Mouse (Mus musculus): ENCODE measurements around the gene Cyb5r1. TPM values are rescaled to one million over a fixed set of nuclear protein-coding genes. Genes with fewer than 3 reads are reported as not detected.
"Not testable (repeated sequence)": the region's sequence is repeated elsewhere in the genome, so short reads cannot be mapped to it uniquely, and the experiment has no call there.

The Cyb5r1 gene
- polyA plus RNA-seq, 1 experiment: 11.7 TPM

DNA sequence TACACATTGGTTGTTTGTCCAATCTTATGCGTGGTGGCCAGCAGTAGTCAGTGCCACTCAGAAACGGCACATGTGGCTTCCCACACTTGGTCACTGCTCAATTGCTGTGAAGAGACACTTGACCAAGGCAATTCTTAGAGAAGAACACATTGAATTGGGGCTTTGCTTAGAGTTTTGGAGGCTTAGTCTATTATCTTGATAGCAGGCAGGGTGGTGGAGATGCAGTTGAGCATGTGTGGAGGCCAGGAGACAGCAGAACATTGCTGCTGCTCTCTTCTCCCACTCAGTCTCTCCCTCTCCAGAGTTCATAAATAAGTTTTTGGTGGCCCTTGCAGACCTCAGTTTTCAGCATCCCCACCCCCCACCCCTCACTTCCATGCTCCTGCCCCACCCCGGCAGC, 37.0 kb downstream of the Cyb5r1 start:
- TF ChIP-seq POLR2A (IDR thresholded peaks at IDR 0.05; ENCODE audit: borderline replicate concordance, extremely low read depth, insufficient read depth, insufficient read length, poor library complexity, severe bottlenecking): no peak
- TF ChIP-seq CTCF (IDR thresholded peaks at IDR 0.05; ENCODE audit: borderline replicate concordance, extremely low read depth, insufficient read depth, insufficient read length): no peak
- DNase-seq (ENCODE audit: low read depth): no peak

GRCm38 (mm10) chr1:134443288-134443687, 37.9 kb downstream of the Cyb5r1 start:
- DNase-seq (ENCODE audit: low read depth): not testable (repeated sequence)

DNA sequence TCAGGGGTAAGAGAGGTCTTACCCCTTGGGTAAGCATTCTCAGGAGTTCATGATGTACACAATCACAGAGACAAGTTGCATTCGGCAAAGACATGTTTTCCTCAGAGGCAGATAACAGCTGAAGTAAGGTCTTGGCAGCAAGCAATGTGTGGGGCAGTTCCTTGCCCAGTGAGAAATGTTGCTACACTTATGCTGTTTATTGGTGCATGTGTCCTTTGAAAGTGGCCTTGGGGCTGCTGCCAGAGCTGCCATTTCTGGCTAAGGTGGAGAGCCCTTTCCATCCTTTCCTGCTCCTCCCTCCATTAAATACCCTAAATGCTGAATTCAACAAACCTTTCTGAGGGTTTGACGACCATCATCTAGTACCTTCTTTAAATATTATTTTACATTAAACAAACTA, 40.1 kb downstream of the Cyb5r1 start:
- no peak for DNase-seq (ENCODE audit: low read depth)
- TF ChIP-seq CTCF (IDR thresholded peaks at IDR 0.05; ENCODE audit: borderline replicate concordance, extremely low read depth, insufficient read depth, insufficient read length): no peak
- no peak for TF ChIP-seq POLR2A (IDR thresholded peaks at IDR 0.05; ENCODE audit: borderline replicate concordance, extremely low read depth, insufficient read depth, insufficient read length, poor library complexity, severe bottlenecking)

GRCm38 (mm10) chr1:134448537-134448936, 43.2 kb downstream of the Cyb5r1 start:
- not testable (repeated sequence) for DNase-seq (ENCODE audit: low read depth)

- TF ChIP-seq POLR2A (IDR thresholded peaks at IDR 0.05; ENCODE audit: borderline replicate concordance, extremely low read depth, insufficient read depth, insufficient read length, poor library complexity, severe bottlenecking): no peak
- TF ChIP-seq CTCF (IDR thresholded peaks at IDR 0.05; ENCODE audit: borderline replicate concordance, extremely low read depth, insufficient read depth, insufficient read length): no peak
These were observed 44.8 kb downstream of the Cyb5r1 start for GRCm38 (mm10) chr1:134450201-134450600.

DNA sequence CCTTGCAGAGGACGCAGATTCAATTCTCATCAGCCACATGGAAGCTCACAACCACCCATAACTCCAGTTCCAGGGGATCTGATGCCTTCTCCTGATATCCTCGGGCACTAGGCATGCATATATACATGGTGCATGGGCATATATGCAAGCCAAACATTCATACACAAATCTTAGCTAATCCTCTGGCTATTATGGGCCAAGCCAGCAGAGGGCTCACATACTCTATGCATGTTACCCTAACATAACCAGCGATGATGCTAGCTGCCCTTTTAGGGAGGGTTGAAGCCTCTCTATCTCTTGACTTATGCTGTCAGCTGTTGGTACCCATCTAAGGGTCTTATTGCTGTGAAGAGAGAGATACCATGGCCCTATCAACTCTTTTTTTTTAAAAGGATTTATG, 45.6 kb downstream of the Cyb5r1 start:
- peak; percentile 44 for DNase-seq (ENCODE audit: low read depth)
- TF ChIP-seq CTCF (IDR thresholded peaks at IDR 0.05; ENCODE audit: borderline replicate concordance, extremely low read depth, insufficient read depth, insufficient read length) (peak; percentile 61; the same call in 1 of the 2 replicates), POLR2A (IDR thresholded peaks at IDR 0.05; ENCODE audit: borderline replicate concordance, extremely low read depth, insufficient read depth, insufficient read length, poor library complexity, severe bottlenecking) (no peak)

More at GRCm38 (mm10) chr1:134450201-134450600, 44.8 kb downstream of the Cyb5r1 start:
- DNase-seq (ENCODE audit: low read depth): no peak

GRCm38 (mm10) chr1:134454904-134455824, 49.8 kb downstream of the Cyb5r1 start, which contains the start of gene Klhl12:
Gene Klhl12, plus strand, starts transcription at chr1:134455531.
- peak; percentile 97 for DNase-seq (ENCODE audit: low read depth)
- peak; percentile 79 for TF ChIP-seq POLR2A (IDR thresholded peaks at IDR 0.05; ENCODE audit: borderline replicate concordance, extremely low read depth, insufficient read depth, insufficient read length, poor library complexity, severe bottlenecking)
- TF ChIP-seq CTCF (IDR thresholded peaks at IDR 0.05; ENCODE audit: borderline replicate concordance, extremely low read depth, insufficient read depth, insufficient read length): peak; percentile 29; the same call in 1 of the 2 replicates

DNA sequence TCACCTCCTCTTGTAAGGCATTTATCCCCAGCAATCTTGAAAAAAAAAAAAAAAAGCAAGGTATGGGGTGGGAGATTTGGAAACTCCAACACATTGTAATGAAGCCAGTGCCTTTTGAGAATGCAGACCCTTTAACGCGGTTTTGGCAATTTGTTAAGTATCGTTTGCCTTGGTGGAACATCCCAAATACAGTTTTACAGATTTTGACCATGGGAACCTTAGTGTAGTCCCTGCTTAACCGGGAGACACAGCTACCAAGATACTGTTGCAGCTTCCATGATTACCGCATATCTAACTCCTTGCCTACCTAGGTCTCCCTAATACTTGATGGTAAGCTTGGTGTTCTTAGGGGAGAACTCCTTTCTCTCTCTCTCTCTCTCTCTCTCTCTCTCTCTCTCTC, 50.7 kb downstream of the Cyb5r1 start:
- DNase-seq (ENCODE audit: low read depth): no peak

DNA sequence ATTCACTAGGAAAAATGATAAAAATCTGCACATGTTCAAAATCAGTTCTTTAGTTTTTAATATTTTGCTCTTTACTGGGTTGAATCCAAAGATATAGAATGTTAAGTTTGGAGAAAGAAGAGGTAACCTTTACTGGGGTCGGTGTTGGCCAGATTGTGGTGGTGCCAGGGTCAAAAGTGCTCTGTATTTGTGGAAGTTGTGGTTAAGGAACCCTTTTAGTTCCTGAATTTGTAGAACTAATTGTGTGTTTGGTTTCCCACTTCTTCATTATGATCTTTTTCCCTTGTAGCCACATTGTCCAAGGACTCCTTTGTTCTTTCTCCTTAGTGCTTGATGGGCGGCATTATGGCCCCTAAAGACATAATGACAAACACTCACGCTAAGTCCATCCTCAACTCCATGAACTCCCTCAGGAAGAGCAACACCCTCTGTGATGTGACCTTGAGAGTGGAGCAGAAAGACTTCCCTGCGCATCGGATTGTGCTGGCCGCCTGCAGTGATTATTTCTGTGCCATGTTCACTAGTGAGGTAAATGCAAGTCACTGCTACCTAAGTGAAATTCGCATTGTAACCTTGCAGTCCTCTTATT, 52.9 kb downstream of the Cyb5r1 start:
- TF ChIP-seq POLR2A (IDR thresholded peaks at IDR 0.05; ENCODE audit: borderline replicate concordance, extremely low read depth, insufficient read depth, insufficient read length, poor library complexity, severe bottlenecking) (no peak), CTCF (IDR thresholded peaks at IDR 0.05; ENCODE audit: borderline replicate concordance, extremely low read depth, insufficient read depth, insufficient read length) (no peak)
- DNase-seq (ENCODE audit: low read depth): no peak

More for the DNA sequence above, 50.7 kb downstream of the Cyb5r1 start:
- no peak for TF ChIP-seq CTCF (IDR thresholded peaks at IDR 0.05; ENCODE audit: borderline replicate concordance, extremely low read depth, insufficient read depth, insufficient read length)
- no peak for TF ChIP-seq POLR2A (IDR thresholded peaks at IDR 0.05; ENCODE audit: borderline replicate concordance, extremely low read depth, insufficient read depth, insufficient read length, poor library complexity, severe bottlenecking)

DNA sequence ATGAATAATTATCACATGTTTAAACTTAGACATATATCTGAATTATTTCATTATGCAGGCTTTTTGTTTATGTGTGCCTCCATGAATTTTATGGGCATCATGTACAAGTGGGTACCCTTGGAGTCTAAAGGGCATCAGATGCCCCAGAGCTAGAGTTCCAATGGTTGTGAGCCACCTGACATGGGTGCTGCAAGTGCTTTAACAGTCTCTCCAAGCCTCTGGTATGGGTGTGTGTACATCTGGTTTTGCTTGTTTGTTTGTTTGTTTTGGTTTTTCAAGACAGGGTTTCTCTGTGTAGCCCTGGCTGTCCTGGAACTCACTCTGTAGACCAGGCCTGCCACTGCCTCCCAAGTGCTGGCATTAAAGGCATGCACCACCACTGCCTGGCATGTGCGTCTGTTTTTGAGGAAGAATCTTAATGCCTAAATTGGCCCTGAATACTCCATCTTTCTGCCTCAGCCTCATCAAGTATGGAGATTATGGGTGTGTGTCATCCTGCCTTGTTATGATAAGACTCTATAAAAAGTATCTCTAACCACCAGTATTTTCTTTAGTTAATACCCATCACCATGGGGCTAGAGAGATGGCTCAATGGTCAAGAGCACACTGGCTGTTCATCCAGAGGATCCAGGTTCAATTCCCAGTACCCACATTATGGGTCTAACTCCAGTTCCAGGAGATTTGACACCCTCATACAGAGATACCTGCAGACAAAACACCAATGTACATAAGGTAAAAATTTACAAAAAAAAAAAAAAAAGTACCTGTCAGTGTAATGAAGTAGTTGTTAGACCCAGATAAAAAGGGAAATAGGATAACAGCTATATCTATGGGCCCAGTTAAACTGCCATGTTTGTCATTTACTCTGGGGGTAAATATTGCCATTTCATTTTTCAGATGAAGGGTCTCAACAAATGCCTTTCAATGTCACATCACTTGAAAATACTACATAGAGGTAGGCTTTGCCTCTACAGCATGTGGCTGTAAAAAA, 55.2 kb downstream of the Cyb5r1 start:
- no peak for DNase-seq (ENCODE audit: low read depth)
- TF ChIP-seq CTCF (IDR thresholded peaks at IDR 0.05; ENCODE audit: borderline replicate concordance, extremely low read depth, insufficient read depth, insufficient read length): no peak
- no peak for TF ChIP-seq POLR2A (IDR thresholded peaks at IDR 0.05; ENCODE audit: borderline replicate concordance, extremely low read depth, insufficient read depth, insufficient read length, poor library complexity, severe bottlenecking)

Other genes with a start within 250 kb of the Cyb5r1 start
- 2.0 and 2.6 TPM in 2 replicates for gene Chil1, start 223.4 kb upstream of the Cyb5r1 start, polyA plus RNA-seq (2012; rRNA removed)
- gene Mybph, start 212.1 kb upstream of the Cyb5r1 start, polyA plus RNA-seq (2012; rRNA removed): 0.98 and 1.4 TPM in 2 replicates
- 12.9 and 15.2 TPM in 2 replicates for gene Adora1, start 170.1 kb upstream of the Cyb5r1 start, polyA plus RNA-seq (2012; rRNA removed)
- gene Myog, start 115.6 kb upstream of the Cyb5r1 start, polyA plus RNA-seq (2012; rRNA removed): 1.3 and 2.6 TPM in 2 replicates
- gene Ppfia4, start 72.6 kb upstream of the Cyb5r1 start, polyA plus RNA-seq (2012; rRNA removed): 23.6 and 31.3 TPM in 2 replicates
- 111 and 116 TPM in 2 replicates for gene Tmem183a, start 43.6 kb upstream of the Cyb5r1 start, polyA plus RNA-seq (2012; rRNA removed)
- not detected in 2 replicates for gene 4933406M09Rik, start 19.6 kb upstream of the Cyb5r1 start, polyA plus RNA-seq (2012; rRNA removed)
- gene Adipor1, start 9.8 kb downstream of the Cyb5r1 start, polyA plus RNA-seq (2012; rRNA removed): 49.7 and 61.1 TPM in 2 replicates
- gene Klhl12, start 50.0 kb downstream of the Cyb5r1 start, polyA plus RNA-seq (2012; rRNA removed): 22.5 and 24.9 TPM in 2 replicates
- 36.9 and 39.5 TPM in 2 replicates for gene Rabif, start 89.1 kb downstream of the Cyb5r1 start, polyA plus RNA-seq (2012; rRNA removed)
- 0.15 TPM in 1 of 2 replicates, not detected in the other for gene Mgat4e, start 144.1 kb downstream of the Cyb5r1 start, polyA plus RNA-seq (2012; rRNA removed)
- 48.9 and 70.8 TPM in 2 replicates for gene Kdm5b, start 154.6 kb downstream of the Cyb5r1 start, polyA plus RNA-seq (2012; rRNA removed)
- 2.0 and 5.7 TPM in 2 replicates for gene Syt2, start 241.1 kb downstream of the Cyb5r1 start, polyA plus RNA-seq (2012; rRNA removed)

Data from brain, embryonic 14.5 days (tissue).